Mouse (Mus musculus): ENCODE measurements around the gene Eno2. TPM values are rescaled to one million over a fixed set of nuclear protein-coding genes. Genes with fewer than 3 reads are reported as not detected.

Eno2 gene
- polyA plus RNA-seq, 1 experiment = 5.8 TPM

DNA sequence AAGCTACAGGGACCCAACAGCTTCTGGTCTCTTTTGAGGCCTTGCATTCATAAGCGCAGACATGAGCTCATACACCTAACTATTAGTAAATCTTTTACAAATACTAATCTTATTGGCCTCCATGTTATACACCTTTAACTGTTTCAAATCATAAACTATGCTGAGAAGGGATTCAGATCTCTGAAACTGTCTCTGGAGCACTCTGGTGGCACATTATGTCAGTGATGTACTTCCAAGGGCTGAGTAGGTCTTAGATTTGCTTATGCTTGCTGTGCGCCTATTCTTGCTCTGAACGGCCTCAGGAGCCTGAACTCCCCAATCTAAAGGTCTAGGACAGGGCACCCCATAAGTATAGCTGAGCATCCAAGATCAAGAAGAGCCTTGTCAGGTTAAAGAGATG lies 27.6 kb downstream of the Eno2 start:
- peaks cover 84% of the 10 kb centered on the region for H3K4me1 ChIP-seq
- TF ChIP-seq FLI1 (IDR thresholded peaks at IDR 0.05; ENCODE audit: low read length) (no peak), GATA1 (IDR thresholded peaks at IDR 0.05; ENCODE audit: borderline replicate concordance, low read length) (no peak)
- peak overlapping the region; percentile 97 for H3K4me3 ChIP-seq (replicated peaks)
- H3K9me3 ChIP-seq = no peaks in the 10 kb centered on the region
- peaks cover 40% of the 10 kb centered on the region for H3K36me3 ChIP-seq (replicated peaks; ENCODE audit: low read length)
- H3K27me3 ChIP-seq (replicated peaks) = no peaks in the 10 kb centered on the region

GRCm38 (mm10) chr6:124740888-124741761 lies 28.3 kb downstream of the Eno2 start, which contains the start of gene Grcc10:
TSS of gene Grcc10 (minus strand) at chr6:124741374.
- H3K4me3 ChIP-seq (replicated peaks) = peak within 1 kb of the TSS; percentile 97
- H3K9me3 ChIP-seq = no peaks in the 10 kb centered on the region
- H3K4me1 ChIP-seq = peaks cover 78% of the 10 kb centered on the region
- peaks cover 36% of the 10 kb centered on the region for H3K36me3 ChIP-seq (replicated peaks; ENCODE audit: low read length)
- no peaks in the 10 kb centered on the region for H3K27me3 ChIP-seq (replicated peaks)
- peak; percentile 56; the same call in 1 of the 2 replicates for TF ChIP-seq FLI1 (IDR thresholded peaks at IDR 0.05; ENCODE audit: low read length)
- no peak for TF ChIP-seq GATA1 (IDR thresholded peaks at IDR 0.05; ENCODE audit: borderline replicate concordance, low read length)

- TF ChIP-seq GATA1 (IDR thresholded peaks at IDR 0.05; ENCODE audit: borderline replicate concordance, low read length) (no peak), FLI1 (IDR thresholded peaks at IDR 0.05; ENCODE audit: low read length) (no peak)
- no peaks in the 10 kb centered on the region for H3K27me3 ChIP-seq (replicated peaks)
- no peaks in the 10 kb centered on the region for H3K9me3 ChIP-seq
- peak overlapping the region; percentile 97 for H3K4me3 ChIP-seq (replicated peaks)
- H3K4me1 ChIP-seq = peaks cover 73% of the 10 kb centered on the region
- peaks cover 36% of the 10 kb centered on the region for H3K36me3 ChIP-seq (replicated peaks; ENCODE audit: low read length)
Measured at GRCm38 (mm10) chr6:124740211-124740887, 29.1 kb downstream of the Eno2 start.

DNA sequence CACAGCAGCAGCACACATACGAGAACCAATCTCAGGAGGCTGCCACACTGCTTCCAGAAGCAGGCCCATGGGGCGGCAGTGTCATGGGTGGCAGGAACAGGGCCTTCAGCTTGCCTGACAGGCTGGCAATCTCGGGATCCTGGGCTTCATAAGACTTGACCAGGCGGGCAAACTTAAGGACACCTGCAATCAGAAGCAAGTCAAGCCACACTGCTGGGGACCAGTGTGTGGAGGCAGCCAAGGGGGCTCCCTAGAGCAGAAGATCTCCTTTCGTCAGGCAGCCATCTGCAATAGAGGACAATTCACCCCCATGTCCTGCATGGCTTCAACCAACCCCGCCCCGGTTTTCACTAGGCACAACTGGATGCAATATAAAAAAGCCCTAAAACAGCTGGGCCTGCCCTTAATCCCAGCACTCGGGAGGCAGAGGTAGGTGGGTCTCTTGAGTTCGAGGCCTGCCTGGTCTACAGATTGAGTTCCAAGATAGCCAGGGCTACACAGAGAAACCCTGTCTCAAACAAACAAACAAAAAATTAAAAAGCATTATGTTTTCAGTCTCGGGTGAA lies 30.2 kb downstream of the Eno2 start:
- no peak for TF ChIP-seq FLI1 (IDR thresholded peaks at IDR 0.05; ENCODE audit: low read length)
- no peak for TF ChIP-seq GATA1 (IDR thresholded peaks at IDR 0.05; ENCODE audit: borderline replicate concordance, low read length)
- Histone ChIP-seq H3K4me1 (peaks cover 67% of the 10 kb centered on the region), H3K36me3 (replicated peaks; ENCODE audit: low read length) (peaks cover 30% of the 10 kb centered on the region), H3K4me3 (replicated peaks) (peak overlapping the region; percentile 42), H3K27me3 (replicated peaks) (no peaks in the 10 kb centered on the region), H3K9me3 (no peaks in the 10 kb centered on the region)

GRCm38 (mm10) chr6:124738511-124739023 lies 30.9 kb downstream of the Eno2 start, which contains the start of gene Ptpn6:
TSS of gene Ptpn6 (minus strand) at chr6:124738714.
- H3K27me3 ChIP-seq (replicated peaks) = no peaks in the 10 kb centered on the region
- TF ChIP-seq GATA1 (IDR thresholded peaks at IDR 0.05; ENCODE audit: borderline replicate concordance, low read length) (no peak), FLI1 (IDR thresholded peaks at IDR 0.05; ENCODE audit: low read length) (no peak)
- H3K36me3 ChIP-seq (replicated peaks; ENCODE audit: low read length) = peaks cover 27% of the 10 kb centered on the region
- peaks cover 71% of the 10 kb centered on the region for H3K4me1 ChIP-seq
- H3K9me3 ChIP-seq = no peaks in the 10 kb centered on the region
- peak within 1 kb of the TSS; percentile 42 for H3K4me3 ChIP-seq (replicated peaks)

- Histone ChIP-seq H3K4me1 (peaks cover 73% of the 10 kb centered on the region), H3K36me3 (replicated peaks; ENCODE audit: low read length) (peaks cover 17% of the 10 kb centered on the region), H3K27me3 (replicated peaks) (no peaks in the 10 kb centered on the region), H3K4me3 (replicated peaks) (no peak overlapping the region), H3K9me3 (no peaks in the 10 kb centered on the region)
- TF ChIP-seq GATA1 (IDR thresholded peaks at IDR 0.05; ENCODE audit: borderline replicate concordance, low read length) = no peak
- no peak for TF ChIP-seq FLI1 (IDR thresholded peaks at IDR 0.05; ENCODE audit: low read length)
Measured at GRCm38 (mm10) chr6:124737040-124737439, 32.4 kb downstream of the Eno2 start.

GRCm38 (mm10) chr6:124734417-124734816 lies 35.1 kb downstream of the Eno2 start:
- Histone ChIP-seq H3K36me3 (replicated peaks; ENCODE audit: low read length) (peaks cover 33% of the 10 kb centered on the region), H3K9me3 (no peaks in the 10 kb centered on the region), H3K4me1 (peaks cover 81% of the 10 kb centered on the region), H3K27me3 (replicated peaks) (no peaks in the 10 kb centered on the region), H3K4me3 (replicated peaks) (no peak overlapping the region)
- TF ChIP-seq GATA1 (IDR thresholded peaks at IDR 0.05; ENCODE audit: borderline replicate concordance, low read length) = no peak
- TF ChIP-seq FLI1 (IDR thresholded peaks at IDR 0.05; ENCODE audit: low read length) = no peak

GRCm38 (mm10) chr6:124732476-124733370 lies 36.8 kb downstream of the Eno2 start:
- Histone ChIP-seq H3K4me3 (replicated peaks) (peak overlapping the region; percentile 90), H3K27me3 (replicated peaks) (no peaks in the 10 kb centered on the region), H3K36me3 (replicated peaks; ENCODE audit: low read length) (peaks cover 35% of the 10 kb centered on the region), H3K4me1 (peaks cover 81% of the 10 kb centered on the region), H3K9me3 (no peaks in the 10 kb centered on the region)
- TF ChIP-seq FLI1 (IDR thresholded peaks at IDR 0.05; ENCODE audit: low read length) = no peak
- TF ChIP-seq GATA1 (IDR thresholded peaks at IDR 0.05; ENCODE audit: borderline replicate concordance, low read length) = no peak

GRCm38 (mm10) chr6:124731038-124731437 lies 38.4 kb downstream of the Eno2 start:
- no peaks in the 10 kb centered on the region for H3K9me3 ChIP-seq
- no peaks in the 10 kb centered on the region for H3K27me3 ChIP-seq (replicated peaks)
- peaks cover 47% of the 10 kb centered on the region for H3K36me3 ChIP-seq (replicated peaks; ENCODE audit: low read length)
- no peak for TF ChIP-seq FLI1 (IDR thresholded peaks at IDR 0.05; ENCODE audit: low read length)
- no peak for TF ChIP-seq GATA1 (IDR thresholded peaks at IDR 0.05; ENCODE audit: borderline replicate concordance, low read length)
- H3K4me3 ChIP-seq (replicated peaks) = peak overlapping the region; percentile 90
- H3K4me1 ChIP-seq = peaks cover 77% of the 10 kb centered on the region
